Mouse (Mus musculus) liver, embryonic 14.5 days (tissue): ENCODE data around the gene Ddx6.
"Not testable (repeated sequence)": the region's sequence is repeated elsewhere in the genome, so short reads cannot be mapped to it uniquely, and the experiment has no call there.

Experiments used
- CTCF ChIP-seq: IDR thresholded peaks from 2 replicates; pipeline ENCODE4 v1.5.1; 2016; ENCODE audit warnings: antibody characterized with exemption, low read depth, control low read depth
- EP300 ChIP-seq: IDR thresholded peaks from 2 replicates; pipeline ENCODE4 v1.6.1; 2016; ENCODE audit warnings: antibody characterized with exemption, low read depth

DNA sequence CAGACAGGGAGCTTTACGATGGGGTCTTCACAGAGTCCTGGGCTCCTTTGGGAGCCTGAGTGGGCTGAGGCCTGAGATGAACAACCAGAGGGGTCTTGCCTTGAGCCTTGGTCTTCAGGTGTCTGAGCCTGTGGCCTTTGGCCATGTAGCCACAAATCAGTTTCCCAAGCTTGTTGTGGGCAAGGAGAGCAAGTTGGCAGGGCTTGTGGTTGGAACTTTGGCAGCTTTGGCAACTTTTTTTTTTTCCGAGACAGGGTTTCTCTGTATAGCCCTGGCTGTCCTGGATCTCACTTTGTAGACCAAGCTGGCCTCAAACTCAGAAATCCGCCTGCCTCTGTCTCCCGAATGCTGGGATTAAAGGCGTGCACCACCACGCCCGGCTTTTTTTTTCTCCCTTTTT lies 28.6 kb upstream of the Ddx6 start:
- not testable (repeated sequence) for TF ChIP-seq CTCF, EP300
